Mouse (Mus musculus): ENCODE results near the gene Pafah1b1. TPM values are rescaled to one million over a fixed set of nuclear protein-coding genes. Genes with fewer than 3 reads are reported as not detected.
A peak's percentile ranks its signal among the peaks of the same experiment; 100 is the strongest.

The Pafah1b1 gene
- polyA plus RNA-seq, 1 experiment from 2014 or later: 61.8 TPM

DNA sequence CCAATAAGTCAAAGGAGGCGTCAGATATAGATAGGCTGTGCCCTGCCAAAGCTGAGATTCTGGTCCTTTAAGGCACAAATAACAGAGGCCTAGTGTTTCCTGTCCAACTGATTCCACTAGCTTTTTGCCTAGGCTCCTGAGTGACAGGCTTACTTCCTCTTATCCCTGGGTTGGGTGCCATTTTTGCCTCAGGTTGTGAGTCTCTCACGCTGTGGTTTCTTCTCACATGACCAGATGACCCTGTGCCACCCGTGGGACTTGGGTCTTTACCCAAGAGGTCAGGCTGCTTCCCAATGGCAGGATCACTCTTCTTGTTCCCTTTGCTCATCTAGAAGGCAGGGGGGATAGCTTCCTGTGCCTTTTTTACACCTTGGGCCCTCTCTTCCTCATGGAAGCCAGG is 60.2 kb downstream of the Pafah1b1 start:
- Histone ChIP-seq H3K4me1 (replicated peaks; ENCODE audit: control insufficient read depth, insufficient read depth, low read length) (no peaks in the 10 kb centered on the region), H3K9ac (ENCODE audit: low read length) (no peak overlapping the region), H3K27ac (ENCODE audit: low read depth) (no peak overlapping the region), H3K36me3 (ENCODE audit: control insufficient read depth, insufficient read depth, low read length) (peaks cover 97% of the 10 kb centered on the region), H3K9me3 (ENCODE audit: control insufficient read depth, low read length) (no peaks in the 10 kb centered on the region), H3K27me3 (replicated peaks; ENCODE audit: control insufficient read depth, insufficient read depth, low read length) (no peaks in the 10 kb centered on the region), H3K4me2 (ENCODE audit: low read length) (no peak overlapping the region), H3K4me3 (ENCODE audit: low read depth, low read length) (no peak overlapping the region)
- no peak for ATAC-seq (replicated peaks; ENCODE audit: low FRiP score, low TSS enrichment, low read depth)
- WGBS: 83% methylated on average over 3 of the region's 3 CpGs
- DNase-seq (ENCODE audit: low spot score): no peak

DNA sequence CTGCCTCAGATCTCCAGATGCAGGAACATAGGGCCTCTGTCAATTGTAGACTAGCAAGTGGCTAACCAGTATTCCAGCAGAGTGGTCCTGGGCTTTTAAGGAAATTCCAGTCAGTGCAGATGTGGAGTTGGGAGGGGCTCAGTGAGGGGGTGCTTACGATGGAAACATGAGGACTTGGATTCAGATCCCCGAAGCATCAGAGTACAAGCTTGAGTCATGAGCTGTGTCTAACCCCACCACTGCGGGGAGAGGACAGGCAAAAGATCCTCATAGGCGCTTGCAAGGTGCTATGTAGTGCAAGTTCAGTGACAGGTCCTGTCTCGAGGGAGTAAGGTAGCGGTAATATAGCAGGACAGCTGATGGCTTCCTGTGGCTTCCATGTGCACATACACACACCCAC is 62.2 kb downstream of the Pafah1b1 start:
- WGBS: 88% methylated on average over 6 of the region's 6 CpGs
- Histone ChIP-seq H3K27me3 (replicated peaks; ENCODE audit: control insufficient read depth, insufficient read depth, low read length) (no peaks in the 10 kb centered on the region), H3K9me3 (ENCODE audit: control insufficient read depth, low read length) (0 out of 2 replicates have a peak, but pooled peaks cover 3% of the 10 kb centered on the region), H3K4me3 (ENCODE audit: low read depth, low read length) (no peak overlapping the region), H3K9ac (ENCODE audit: low read length) (no peak overlapping the region), H3K4me1 (replicated peaks; ENCODE audit: control insufficient read depth, insufficient read depth, low read length) (no peaks in the 10 kb centered on the region), H3K4me2 (ENCODE audit: low read length) (no peak overlapping the region), H3K27ac (ENCODE audit: low read depth) (no peak overlapping the region), H3K36me3 (ENCODE audit: control insufficient read depth, insufficient read depth, low read length) (peaks cover 100% of the 10 kb centered on the region)
- DNase-seq (ENCODE audit: low spot score): no peak
- no peak for ATAC-seq (replicated peaks; ENCODE audit: low FRiP score, low TSS enrichment, low read depth)

DNA sequence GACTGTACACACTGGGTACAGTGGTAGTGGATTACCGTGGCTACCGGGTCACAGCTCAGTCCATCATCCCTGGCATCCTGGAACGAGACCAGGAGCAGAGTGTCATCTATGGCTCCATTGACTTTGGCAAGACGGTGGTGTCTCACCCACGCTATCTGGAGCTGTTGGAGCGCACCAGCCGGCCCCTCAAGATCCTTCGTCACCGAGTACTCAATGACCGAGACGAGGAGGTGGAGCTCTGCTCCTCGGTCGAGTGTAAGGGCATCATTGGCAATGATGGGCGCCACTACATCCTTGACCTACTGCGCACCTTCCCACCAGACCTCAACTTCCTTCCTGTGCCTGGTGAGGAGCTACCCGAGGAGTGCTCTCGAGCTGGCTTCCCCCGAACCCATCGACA is 62.8 kb downstream of the Pafah1b1 start:
- H3K9ac ChIP-seq (ENCODE audit: low read length): no peak overlapping the region
- ATAC-seq (replicated peaks; ENCODE audit: low FRiP score, low TSS enrichment, low read depth): no peak
- no peak overlapping the region for H3K4me2 ChIP-seq (ENCODE audit: low read length)
- no peaks in the 10 kb centered on the region for H3K27me3 ChIP-seq (replicated peaks; ENCODE audit: control insufficient read depth, insufficient read depth, low read length)
- WGBS: 94% methylated on average over 19 of the region's 19 CpGs
- no peaks in the 10 kb centered on the region for H3K4me1 ChIP-seq (replicated peaks; ENCODE audit: control insufficient read depth, insufficient read depth, low read length)
- peaks cover 100% of the 10 kb centered on the region for H3K36me3 ChIP-seq (ENCODE audit: control insufficient read depth, insufficient read depth, low read length)
- DNase-seq (ENCODE audit: low spot score): no peak
- H3K4me3 ChIP-seq (ENCODE audit: low read depth, low read length): no peak overlapping the region
- 0 out of 2 replicates have a peak, but pooled peaks cover 3% of the 10 kb centered on the region for H3K9me3 ChIP-seq (ENCODE audit: control insufficient read depth, low read length)
- H3K27ac ChIP-seq (ENCODE audit: low read depth): no peak overlapping the region

DNA sequence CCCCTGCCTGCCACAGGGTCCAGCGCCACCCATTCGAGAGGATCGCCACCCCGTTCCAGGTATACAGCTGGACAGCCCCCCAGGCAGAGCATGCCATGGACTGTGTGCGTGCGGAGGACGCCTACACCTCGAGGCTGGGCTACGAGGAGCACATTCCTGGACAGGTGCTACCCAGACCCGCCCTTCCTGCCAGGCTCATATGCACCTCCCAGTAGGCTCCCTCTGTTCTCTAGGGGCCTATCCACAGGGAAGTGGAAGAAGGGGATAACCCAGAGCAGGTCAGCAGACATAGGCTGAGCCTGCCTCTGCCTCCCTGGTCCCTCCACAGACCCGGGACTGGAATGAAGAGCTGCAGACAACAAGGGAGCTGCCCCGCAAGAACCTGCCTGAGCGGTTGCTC is 64.1 kb downstream of the Pafah1b1 start:
- Histone ChIP-seq H3K4me3 (ENCODE audit: low read depth, low read length) (no peak overlapping the region), H3K4me1 (replicated peaks; ENCODE audit: control insufficient read depth, insufficient read depth, low read length) (no peaks in the 10 kb centered on the region), H3K36me3 (ENCODE audit: control insufficient read depth, insufficient read depth, low read length) (peaks cover 91% of the 10 kb centered on the region), H3K27ac (ENCODE audit: low read depth) (no peak overlapping the region), H3K9ac (ENCODE audit: low read length) (no peak overlapping the region), H3K27me3 (replicated peaks; ENCODE audit: control insufficient read depth, insufficient read depth, low read length) (no peaks in the 10 kb centered on the region), H3K9me3 (ENCODE audit: control insufficient read depth, low read length) (0 out of 2 replicates have a peak, but pooled peaks cover 3% of the 10 kb centered on the region), H3K4me2 (ENCODE audit: low read length) (no peak overlapping the region)
- 95% methylated on average over 13 of the region's 13 CpGs for WGBS
- DNase-seq (ENCODE audit: low spot score) (no peak), ATAC-seq (replicated peaks; ENCODE audit: low FRiP score, low TSS enrichment, low read depth) (0 out of 2 replicates have a peak, but pooled peaks have one; percentile 37)

DNA sequence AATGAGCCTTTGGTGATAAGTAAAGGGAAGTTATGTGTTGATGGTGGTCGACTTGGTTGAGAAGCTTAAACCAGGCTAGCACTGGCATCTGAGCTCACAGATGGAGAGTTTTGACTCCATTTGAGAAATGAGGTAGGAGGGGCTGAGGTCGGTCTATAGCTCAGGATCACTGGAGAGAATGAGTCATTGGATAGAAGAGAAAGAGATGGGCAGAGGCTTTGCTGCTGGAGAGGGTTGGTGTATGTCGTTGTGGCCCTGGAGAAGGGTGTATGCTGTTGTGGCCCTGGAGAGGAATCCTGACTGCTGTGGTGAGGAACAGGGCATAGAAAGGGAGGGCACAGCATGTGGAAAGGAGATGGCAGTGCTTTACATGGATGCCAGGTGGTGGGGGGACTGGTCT is 68.5 kb downstream of the Pafah1b1 start:
- Histone ChIP-seq H3K9ac (ENCODE audit: low read length) (no peak overlapping the region), H3K27ac (ENCODE audit: low read depth) (no peak overlapping the region), H3K36me3 (ENCODE audit: control insufficient read depth, insufficient read depth, low read length) (peaks cover 51% of the 10 kb centered on the region), H3K27me3 (replicated peaks; ENCODE audit: control insufficient read depth, insufficient read depth, low read length) (no peaks in the 10 kb centered on the region), H3K4me2 (ENCODE audit: low read length) (no peak overlapping the region), H3K9me3 (ENCODE audit: control insufficient read depth, low read length) (0 out of 2 replicates have a peak, but pooled peaks cover 3% of the 10 kb centered on the region), H3K4me3 (ENCODE audit: low read depth, low read length) (no peak overlapping the region), H3K4me1 (replicated peaks; ENCODE audit: control insufficient read depth, insufficient read depth, low read length) (peaks cover 6% of the 10 kb centered on the region)
- DNase-seq (ENCODE audit: low spot score): no peak
- WGBS: 86% methylated on average over 3 of the region's 3 CpGs
- no peak for ATAC-seq (replicated peaks; ENCODE audit: low FRiP score, low TSS enrichment, low read depth)

DNA sequence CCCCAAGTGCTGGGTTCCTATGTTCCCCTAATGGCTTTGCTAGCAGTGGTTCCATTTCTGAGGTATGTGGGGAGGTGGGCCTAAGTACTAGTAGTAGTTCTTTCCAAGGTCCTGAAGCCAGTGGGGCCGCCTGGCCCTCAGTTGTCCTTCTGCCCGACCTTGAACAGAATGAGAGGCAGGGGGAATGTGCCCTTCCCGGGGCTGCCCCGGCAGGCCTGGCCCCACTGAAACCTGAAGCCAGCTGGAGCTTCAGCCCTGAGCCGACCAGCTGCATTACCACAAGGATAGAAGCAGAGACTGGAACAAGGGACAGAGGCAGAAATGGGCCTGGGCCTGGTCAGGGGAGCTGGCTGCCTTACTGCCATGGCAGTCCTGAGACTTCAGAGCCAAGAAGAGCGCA is 71.1 kb downstream of the Pafah1b1 start:
- H3K27ac ChIP-seq (ENCODE audit: low read depth): no peak overlapping the region
- peaks cover 25% of the 10 kb centered on the region for H3K36me3 ChIP-seq (ENCODE audit: control insufficient read depth, insufficient read depth, low read length)
- H3K27me3 ChIP-seq (replicated peaks; ENCODE audit: control insufficient read depth, insufficient read depth, low read length): no peaks in the 10 kb centered on the region
- H3K9me3 ChIP-seq (ENCODE audit: control insufficient read depth, low read length): 0 out of 2 replicates have a peak, but pooled peaks cover 3% of the 10 kb centered on the region
- no peak for ATAC-seq (replicated peaks; ENCODE audit: low FRiP score, low TSS enrichment, low read depth)
- peaks cover 21% of the 10 kb centered on the region for H3K4me1 ChIP-seq (replicated peaks; ENCODE audit: control insufficient read depth, insufficient read depth, low read length)
- DNase-seq (ENCODE audit: low spot score): no peak
- H3K4me3 ChIP-seq (ENCODE audit: low read depth, low read length): no peak overlapping the region
- 63% methylated on average over 6 of the region's 6 CpGs for WGBS
- no peak overlapping the region for H3K9ac ChIP-seq (ENCODE audit: low read length)
- no peak overlapping the region for H3K4me2 ChIP-seq (ENCODE audit: low read length)

DNA sequence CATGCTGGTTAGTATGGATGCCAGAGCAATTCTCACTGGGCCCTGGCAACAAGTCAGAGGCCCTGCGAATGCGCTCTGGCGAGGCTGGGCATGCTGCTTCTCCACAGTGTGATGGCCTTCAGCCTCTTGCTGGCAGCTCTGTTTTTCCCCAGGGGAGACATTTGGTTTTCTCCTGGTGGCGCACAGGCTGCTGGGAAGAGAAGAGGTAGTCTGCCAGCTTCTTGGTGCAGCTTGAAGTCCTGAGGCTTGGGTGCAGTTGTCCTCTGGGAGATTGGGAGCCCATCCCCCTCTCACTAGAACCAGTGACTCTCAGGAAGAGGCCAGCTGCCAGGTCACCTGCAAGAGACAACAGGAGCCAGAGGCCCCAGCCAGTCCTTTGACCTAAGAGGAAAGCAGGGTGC is 71.7 kb downstream of the Pafah1b1 start:
- no peak overlapping the region for H3K4me2 ChIP-seq (ENCODE audit: low read length)
- no peak overlapping the region for H3K27ac ChIP-seq (ENCODE audit: low read depth)
- DNase-seq (ENCODE audit: low spot score) (no peak), ATAC-seq (replicated peaks; ENCODE audit: low FRiP score, low TSS enrichment, low read depth) (no peak)
- no peaks in the 10 kb centered on the region for H3K9me3 ChIP-seq (ENCODE audit: control insufficient read depth, low read length)
- H3K4me3 ChIP-seq (ENCODE audit: low read depth, low read length): no peak overlapping the region
- peaks cover 20% of the 10 kb centered on the region for H3K36me3 ChIP-seq (ENCODE audit: control insufficient read depth, insufficient read depth, low read length)
- H3K27me3 ChIP-seq (replicated peaks; ENCODE audit: control insufficient read depth, insufficient read depth, low read length): no peaks in the 10 kb centered on the region
- peaks cover 22% of the 10 kb centered on the region for H3K4me1 ChIP-seq (replicated peaks; ENCODE audit: control insufficient read depth, insufficient read depth, low read length)
- 86% methylated on average over 4 of the region's 4 CpGs for WGBS
- H3K9ac ChIP-seq (ENCODE audit: low read length): no peak overlapping the region

DNA sequence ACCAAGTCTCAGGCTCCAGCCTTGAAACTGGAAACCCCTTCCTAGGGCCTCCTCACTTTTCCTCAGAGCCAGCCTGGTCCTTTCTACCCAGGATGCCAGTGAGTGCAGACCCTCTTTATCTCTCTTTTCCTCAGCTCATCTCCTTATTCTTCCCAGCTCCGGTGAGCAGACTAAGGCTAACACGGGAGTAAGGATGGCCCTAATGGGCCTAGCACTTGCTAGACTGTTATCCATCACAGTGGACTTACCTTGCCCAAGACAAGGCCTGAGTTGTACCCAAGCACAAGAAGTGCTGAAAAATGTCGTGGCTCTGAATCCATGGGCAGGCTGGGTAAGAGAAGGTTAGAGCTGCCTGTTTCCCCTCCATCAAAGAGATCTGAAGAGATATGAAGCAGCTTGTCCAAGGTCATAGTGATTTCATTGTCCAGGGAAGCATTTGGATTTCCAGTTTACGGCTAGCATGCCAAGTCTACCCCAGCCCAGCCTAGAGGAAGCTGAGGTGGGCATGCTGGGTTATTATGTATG is 73.8 kb downstream of the Pafah1b1 start:
- peaks cover 22% of the 10 kb centered on the region for H3K4me1 ChIP-seq (replicated peaks; ENCODE audit: control insufficient read depth, insufficient read depth, low read length)
- WGBS: 56% methylated on average over 4 of the region's 4 CpGs
- no peaks in the 10 kb centered on the region for H3K9me3 ChIP-seq (ENCODE audit: control insufficient read depth, low read length)
- no peaks in the 10 kb centered on the region for H3K27me3 ChIP-seq (replicated peaks; ENCODE audit: control insufficient read depth, insufficient read depth, low read length)
- peak overlapping the region; percentile 58 for H3K4me2 ChIP-seq (ENCODE audit: low read length)
- peak overlapping the region; percentile 87 for H3K4me3 ChIP-seq (ENCODE audit: low read depth, low read length)
- ATAC-seq (replicated peaks; ENCODE audit: low FRiP score, low TSS enrichment, low read depth) (no peak), DNase-seq (ENCODE audit: low spot score) (no peak)
- H3K36me3 ChIP-seq (ENCODE audit: control insufficient read depth, insufficient read depth, low read length): 0 out of 2 replicates have a peak, but pooled peaks cover 4% of the 10 kb centered on the region
- H3K9ac ChIP-seq (ENCODE audit: low read length): peak overlapping the region; percentile 89
- peak overlapping the region; percentile 54 for H3K27ac ChIP-seq (ENCODE audit: low read depth)

All from intestine, embryonic 14.5 days (tissue).